Mouse (Mus musculus): ENCODE results near the gene Srd5a1.

GRCm38 (mm10) chr13:69547488-69548180 lies 63.6 kb downstream of the Srd5a1 start:
- no peak for TF ChIP-seq POLR2A (IDR thresholded peaks at IDR 0.05; ENCODE audit: borderline replicate concordance, extremely low read depth, low read depth, low read length)
- no peak for TF ChIP-seq CTCF (IDR thresholded peaks at IDR 0.05; ENCODE audit: insufficient read depth, low read length)

All from lung, adult 2 months (tissue).